ENCODE assay signal across 30 mouse cellular contexts in genomic region chr6:94759649-94760048, GRCm38 (mm10).
"Had no signal": no experiment of that assay in that cellular context is flagged by ENCODE, and none has a peak within 500 bp of the region (broad histone marks: within the 10 kb centered on the region; RNA-seq: fewer than 3 reads in every experiment).

No protein-coding gene starts in this region.

- H3K4me1 ChIP-seq: liver, embryonic 12.5 days; liver, embryonic 13.5 days; liver, embryonic 15.5 days had no signal

- H3K36me3 ChIP-seq: limb, embryonic 10.5 days; limb, embryonic 12.5 days; limb, embryonic 13.5 days; limb, embryonic 15.5 days; liver, embryonic 12.5 days; liver, embryonic 13.5 days; liver, embryonic 15.5 days; lung, embryonic 15.5 days; midbrain, embryonic 10.5 days; midbrain, embryonic 12.5 days; midbrain, embryonic 13.5 days; midbrain, embryonic 15.5 days had no signal

- H3K27me3 ChIP-seq: limb, embryonic 12.5 days; limb, embryonic 13.5 days; limb, embryonic 15.5 days; lung, embryonic 15.5 days; midbrain, embryonic 13.5 days; midbrain, embryonic 15.5 days had no signal

- H3K9ac ChIP-seq: limb, embryonic 12.5 days; limb, embryonic 13.5 days; limb, embryonic 15.5 days; liver, embryonic 12.5 days; liver, embryonic 13.5 days; liver, embryonic 14.5 days; liver, embryonic 15.5 days; liver, postnatal 0 days; lung, embryonic 14.5 days; lung, embryonic 15.5 days; midbrain, embryonic 12.5 days; midbrain, embryonic 13.5 days; midbrain, embryonic 15.5 days had no signal

- H3K4me3 ChIP-seq: limb, embryonic 10.5 days; limb, embryonic 12.5 days; limb, embryonic 13.5 days; limb, embryonic 15.5 days; liver, embryonic 12.5 days; liver, embryonic 13.5 days; liver, embryonic 15.5 days; lung, embryonic 15.5 days; megakaryocyte, embryonic 14.5 days; midbrain, embryonic 10.5 days; midbrain, embryonic 12.5 days; midbrain, embryonic 13.5 days; midbrain, embryonic 15.5 days; myocyte had no signal

- H3K27ac ChIP-seq: liver, embryonic 12.5 days; liver, embryonic 13.5 days; liver, embryonic 14.5 days; liver, embryonic 15.5 days; lung, embryonic 15.5 days; macrophage; midbrain, embryonic 12.5 days; midbrain, embryonic 13.5 days; midbrain, embryonic 15.5 days had no signal

- ATAC-seq: liver, embryonic 12.5 days; liver, postnatal 0 days; lung, postnatal 0 days; midbrain, embryonic 15.5 days; midbrain, embryonic 16.5 days had no signal

- H3K9me3 ChIP-seq: limb, embryonic 10.5 days; limb, embryonic 12.5 days; limb, embryonic 13.5 days; limb, embryonic 15.5 days; liver, embryonic 12.5 days; liver, embryonic 13.5 days; liver, embryonic 15.5 days; lung, embryonic 15.5 days; midbrain, embryonic 10.5 days; midbrain, embryonic 12.5 days; midbrain, embryonic 13.5 days; midbrain, embryonic 15.5 days had no signal

- DNase-seq: left cerebral cortex, postnatal 4 days; liver; liver, embryonic 13.5 days; liver, postnatal 0 days; lung, adult 18-20 months; lung, adult 2 months; lung, embryonic 14.5 days; lung, postnatal 10 days; lung, postnatal 14 days; lung, postnatal 36 days; lung, postnatal 4 days had no signal

- H3K4me2 ChIP-seq: limb, embryonic 12.5 days; limb, embryonic 13.5 days; limb, embryonic 15.5 days; liver, embryonic 11.5 days; liver, embryonic 12.5 days; liver, embryonic 13.5 days; liver, embryonic 15.5 days; lung, embryonic 14.5 days; lung, embryonic 15.5 days; midbrain, embryonic 11.5 days; midbrain, embryonic 12.5 days; midbrain, embryonic 13.5 days; midbrain, embryonic 15.5 days had no signal
